Mouse (Mus musculus): ENCODE measurements around the gene 1700016D06Rik.
"Not testable (repeated sequence)": the region's sequence is repeated elsewhere in the genome, so short reads cannot be mapped to it uniquely, and the experiment has no call there.

Gene 1700016D06Rik

DNA sequence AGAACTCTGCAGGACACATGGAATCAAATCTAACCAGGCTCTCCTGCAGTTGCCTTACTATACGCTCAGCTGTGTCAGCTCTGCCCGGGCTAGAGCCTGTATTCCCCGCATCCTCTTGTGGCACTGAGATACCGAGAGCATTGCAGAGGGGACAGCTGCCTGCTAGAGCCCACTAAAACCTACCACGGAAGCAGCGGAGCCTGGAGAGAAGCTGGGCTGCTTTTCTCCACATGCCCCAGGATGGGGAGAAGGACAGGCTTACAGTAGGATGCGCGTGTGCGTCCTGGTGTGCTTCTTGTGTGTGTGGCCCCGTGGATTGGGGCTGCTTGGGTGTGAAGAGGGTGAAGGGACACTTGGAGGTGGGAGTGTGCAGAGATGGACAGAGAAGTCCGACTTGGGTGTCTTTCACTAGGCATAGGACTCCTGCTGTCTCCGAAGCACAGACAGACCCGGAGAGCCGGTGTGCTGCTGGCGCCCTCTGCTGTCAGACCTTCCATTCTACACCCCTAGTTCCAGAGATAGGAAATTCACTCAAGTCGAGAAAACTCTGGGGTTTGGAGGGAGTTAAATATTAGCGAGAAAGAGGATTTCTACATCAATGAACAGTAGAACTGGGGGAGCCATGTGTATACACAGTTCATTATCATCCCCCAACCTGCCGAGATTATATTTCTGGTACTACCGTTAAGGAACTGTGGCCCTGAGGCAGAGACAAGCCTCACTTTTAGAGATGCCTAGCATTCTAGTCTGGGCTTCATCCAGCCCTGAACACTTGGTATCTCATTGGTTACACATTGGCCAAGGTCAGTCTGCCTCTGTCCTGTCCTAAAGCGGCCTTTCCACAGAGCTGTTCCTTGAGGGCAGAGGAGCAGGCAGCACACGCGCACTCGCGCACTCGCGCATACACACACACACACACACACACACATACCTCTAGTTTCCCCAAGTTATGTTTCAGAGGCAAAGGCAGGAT is 517 bp downstream of the 1700016D06Rik start:
- DNase-seq = peak; percentile 85

DNA sequence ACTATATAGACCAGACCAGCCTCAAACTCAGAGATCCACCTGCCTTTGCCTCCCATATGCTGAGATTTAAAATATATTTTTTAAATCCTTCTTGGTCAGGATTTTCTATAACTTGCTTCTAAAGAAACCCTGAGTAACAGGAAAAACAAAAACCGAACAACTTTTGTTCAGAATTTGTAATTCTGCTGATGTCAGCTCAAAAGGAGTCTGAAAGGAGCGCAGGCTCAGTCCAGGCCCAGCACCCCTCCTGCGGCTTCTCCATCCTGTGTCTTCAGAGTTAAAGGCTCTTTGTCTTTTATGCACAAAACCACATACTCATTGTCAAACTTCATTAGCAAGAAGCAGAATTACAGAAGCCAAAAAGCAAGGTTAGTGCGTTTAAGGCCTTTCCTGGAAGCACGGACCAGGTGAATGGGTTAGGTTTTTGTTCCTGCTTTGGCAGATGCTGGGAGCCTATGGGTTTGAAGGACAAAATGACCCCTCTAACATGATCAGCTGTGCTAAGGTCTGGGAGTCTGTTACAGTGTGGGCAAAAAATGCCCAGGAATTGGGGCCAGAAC is 1.3 kb downstream of the 1700016D06Rik start:
- no peak for DNase-seq

DNA sequence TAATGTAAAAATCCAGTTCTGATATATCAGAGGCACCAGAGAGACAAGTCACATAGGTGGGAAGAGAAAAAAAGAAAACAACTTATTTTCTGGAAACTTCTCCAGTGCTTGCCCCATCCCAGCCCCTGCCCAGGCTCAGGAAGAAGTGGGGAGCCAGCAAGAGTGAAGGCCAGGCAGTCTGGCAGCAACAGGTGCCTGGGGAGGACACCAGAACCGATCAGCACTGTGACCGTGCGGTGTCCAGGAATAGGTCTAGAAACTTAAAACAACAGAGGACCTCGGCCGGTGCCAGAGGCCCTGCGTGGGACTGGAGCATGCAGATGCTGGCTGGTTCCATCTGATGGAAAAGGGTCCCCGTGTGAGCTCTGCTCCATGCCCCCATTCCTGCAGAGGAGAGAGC is 3.4 kb downstream of the 1700016D06Rik start:
- DNase-seq = no peak

DNA sequence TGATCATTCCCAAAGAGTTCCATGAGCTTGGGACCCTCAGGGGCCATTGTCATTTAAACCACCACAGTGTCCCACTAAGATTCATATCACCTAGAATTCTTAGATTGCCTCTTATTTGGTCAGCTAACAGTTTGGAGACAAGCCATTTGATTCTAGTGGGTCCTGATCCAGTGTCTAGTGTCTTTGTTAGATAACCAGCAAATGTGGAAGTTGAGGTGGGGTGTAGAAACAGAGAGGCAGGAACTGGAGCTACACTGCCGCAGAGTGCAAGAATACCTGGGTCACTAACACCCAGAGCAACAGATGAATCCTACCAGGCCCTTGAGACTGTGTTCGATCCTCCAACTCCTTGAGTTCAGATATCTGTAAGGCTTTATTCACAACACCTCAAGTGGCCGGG is 4.7 kb downstream of the 1700016D06Rik start:
- DNase-seq = no peak

DNA sequence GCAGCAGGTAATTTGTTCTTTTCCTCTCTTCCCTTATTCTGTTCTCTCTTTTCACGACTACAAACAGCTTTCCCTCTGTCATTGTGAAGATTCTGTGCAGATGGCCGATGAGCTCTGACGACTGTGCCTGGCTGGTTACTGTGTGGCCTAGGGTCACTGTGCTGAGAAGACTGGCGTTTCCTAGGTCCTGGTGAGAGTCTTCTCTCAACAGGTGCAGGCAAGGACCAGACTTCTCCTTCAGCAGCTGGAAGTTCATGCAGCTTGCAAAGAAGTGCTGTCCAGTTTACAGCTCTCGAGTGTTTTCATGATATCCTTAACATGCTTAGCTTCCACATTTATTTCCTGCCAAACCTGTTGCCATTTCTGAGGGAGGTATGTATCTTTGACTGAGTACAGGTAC is 6.9 kb downstream of the 1700016D06Rik start:
- DNase-seq = no peak

DNA sequence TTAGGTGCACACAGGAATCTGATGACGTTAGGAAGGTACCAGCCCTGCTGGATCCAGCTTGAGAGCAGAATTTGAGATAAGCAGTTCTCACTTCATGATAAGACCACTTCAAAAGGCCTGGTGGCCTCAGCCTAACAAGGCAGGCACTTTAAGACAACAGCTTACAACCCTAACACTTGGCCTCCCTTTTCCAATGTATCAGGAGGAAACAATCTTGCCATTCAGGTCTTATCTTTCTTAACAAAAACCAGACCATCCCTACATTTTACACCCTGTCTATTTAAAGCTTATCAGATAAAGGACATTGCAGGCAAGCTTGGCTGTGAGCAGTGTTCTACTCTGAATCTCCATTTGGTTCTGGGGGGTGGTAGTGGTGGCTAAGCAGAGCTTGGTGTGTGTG is 8.4 kb downstream of the 1700016D06Rik start:
- DNase-seq = no peak

DNA sequence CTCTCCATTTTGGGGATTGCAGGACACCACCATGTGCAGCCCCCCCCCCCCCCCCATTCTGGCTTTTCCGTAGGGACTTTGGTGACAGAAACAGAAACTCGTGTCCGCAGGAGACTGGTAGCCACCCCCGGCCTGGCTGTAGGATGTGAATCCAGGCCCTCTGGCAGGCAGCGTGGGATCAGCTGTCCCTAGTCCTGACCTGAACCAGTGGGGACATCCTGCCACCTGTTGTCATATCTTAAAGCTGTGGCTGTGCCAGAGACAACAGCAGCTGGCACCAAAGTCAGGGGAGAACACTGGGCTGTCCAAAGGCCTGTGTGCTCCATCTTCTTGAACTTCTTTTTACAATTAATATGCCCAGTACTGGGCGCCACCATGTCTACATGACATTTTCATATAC is 9.1 kb downstream of the 1700016D06Rik start:
- no peak for DNase-seq

DNA sequence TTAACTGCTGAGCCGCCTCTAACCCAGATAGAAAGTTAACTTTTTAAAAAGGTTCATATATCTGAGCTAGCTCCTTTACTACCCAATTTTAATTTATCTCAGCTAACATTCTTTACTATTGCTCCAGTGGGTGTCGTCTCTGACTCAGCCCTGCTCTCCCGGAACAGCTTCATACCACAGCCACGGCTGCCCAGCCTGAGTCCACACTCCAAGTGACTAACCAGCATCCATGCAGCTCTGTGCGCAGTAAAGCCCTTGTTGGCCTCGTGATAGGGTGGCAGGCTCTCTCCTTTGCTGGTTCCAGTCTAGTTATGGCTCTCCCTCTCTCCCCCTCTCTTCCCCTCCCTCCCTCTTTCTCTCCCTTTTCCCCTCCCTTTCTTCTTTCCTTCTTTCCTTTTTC is 9.6 kb downstream of the 1700016D06Rik start:
- no peak for DNase-seq

DNA sequence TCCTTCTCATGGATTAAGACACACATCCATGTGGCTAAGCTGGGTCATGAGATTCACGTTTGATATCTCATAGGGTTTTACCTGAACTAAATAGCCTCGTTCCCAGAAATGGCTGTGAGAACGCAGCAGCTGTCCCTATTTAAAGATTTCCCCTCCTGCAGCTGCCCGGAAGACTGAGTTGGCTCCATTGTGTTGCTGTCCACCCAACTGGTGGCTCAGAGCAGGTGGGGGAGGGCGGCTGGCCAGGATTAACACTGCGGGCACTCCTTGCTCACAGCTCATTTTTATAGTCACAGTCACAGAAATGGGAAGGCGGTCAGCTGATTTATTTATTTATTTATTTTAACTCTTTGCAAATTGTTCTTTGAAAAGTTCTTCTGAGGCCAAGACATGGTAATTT is 10.9 kb downstream of the 1700016D06Rik start:
- no peak for DNase-seq

DNA sequence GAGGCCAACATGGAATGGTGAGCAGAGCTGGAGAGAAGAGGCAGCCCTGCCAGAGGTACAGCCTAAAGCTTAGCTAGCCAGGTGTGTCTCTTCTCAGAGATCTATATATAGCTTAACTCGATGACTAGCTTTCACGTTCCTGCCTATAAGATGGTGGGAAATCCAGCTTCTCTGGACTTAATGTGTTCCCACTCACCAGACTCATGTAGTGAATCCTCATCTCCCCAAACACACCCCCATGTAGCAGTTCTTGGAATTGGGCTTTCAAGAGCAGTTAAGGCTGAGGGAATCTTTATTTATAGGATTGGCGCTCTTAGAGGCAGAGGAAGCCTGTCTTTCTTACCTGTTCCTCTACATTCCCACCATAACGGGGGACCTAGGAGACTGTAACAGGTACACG is 13.6 kb downstream of the 1700016D06Rik start:
- no peak for DNase-seq

DNA sequence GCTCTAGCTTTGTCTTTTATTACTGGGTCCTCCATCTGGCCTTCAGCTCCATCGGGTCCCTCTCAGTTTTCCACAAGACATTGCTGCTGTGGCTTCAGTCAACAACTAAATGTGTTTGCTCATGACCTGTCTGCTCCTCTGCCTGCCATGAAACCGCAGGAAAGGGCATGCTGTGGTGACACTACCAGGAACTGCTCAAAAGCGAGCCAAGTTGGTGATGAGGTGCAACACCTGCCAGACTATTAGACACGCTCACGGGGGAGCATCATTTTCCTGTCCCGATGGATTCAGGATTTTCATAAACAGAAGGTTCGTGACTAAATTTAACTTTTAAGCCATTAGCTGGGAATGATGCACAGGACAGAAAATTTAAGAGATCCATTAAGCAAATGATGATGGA is 16.3 kb downstream of the 1700016D06Rik start:
- no peak for DNase-seq

DNA sequence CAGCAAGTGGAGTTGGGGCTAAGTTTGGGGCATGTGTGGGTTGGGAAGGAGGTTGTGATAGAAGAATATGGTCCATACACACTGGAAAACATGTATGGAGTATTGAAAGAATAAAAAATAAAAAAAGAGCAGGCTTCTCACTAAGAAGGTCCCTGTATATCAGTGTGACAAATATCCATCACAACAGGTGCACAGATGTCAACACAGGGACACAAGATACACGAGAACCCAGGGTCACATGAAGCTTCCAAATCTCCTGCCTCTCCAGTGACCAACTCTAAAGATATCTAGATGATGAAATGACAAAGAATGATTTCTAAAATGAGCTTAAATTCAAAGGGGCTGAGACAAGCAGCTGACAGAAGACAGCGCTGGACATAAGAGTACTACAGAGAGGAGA is 32.6 kb downstream of the 1700016D06Rik start:
- DNase-seq = no peak

DNA sequence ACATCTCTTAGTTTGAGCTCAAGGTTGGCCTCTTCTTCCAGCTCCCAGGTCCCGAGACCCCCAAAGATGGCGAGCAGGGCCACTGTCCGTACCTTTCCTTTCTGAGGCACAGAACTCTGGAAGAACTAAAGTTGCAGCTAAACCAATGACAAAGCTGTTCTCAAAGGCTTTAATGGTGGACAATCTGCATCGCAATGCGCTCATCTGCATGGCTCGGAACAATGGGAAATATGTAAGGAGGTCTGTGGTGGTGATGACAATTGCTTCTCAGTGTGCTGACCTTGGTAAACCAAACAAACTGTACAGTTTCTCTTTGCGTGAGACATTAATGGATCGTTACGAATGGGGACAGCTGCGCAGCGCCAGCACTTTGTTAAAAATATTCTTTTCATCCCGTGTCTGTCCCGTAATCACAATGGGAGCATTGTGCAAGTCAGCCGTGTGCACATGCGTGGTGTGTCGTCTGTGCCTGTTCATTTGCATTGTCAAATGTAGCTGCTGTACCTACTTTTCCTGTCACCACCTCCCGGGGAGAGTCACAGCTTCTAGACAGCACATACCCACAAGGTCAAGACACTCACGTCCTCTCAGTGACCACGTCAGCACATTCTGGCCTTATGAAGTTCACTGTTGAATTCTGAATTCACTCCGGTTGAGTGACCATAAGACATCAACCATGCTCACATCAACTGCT is 34.7 kb downstream of the 1700016D06Rik start:
- not testable (repeated sequence) for DNase-seq

DNA sequence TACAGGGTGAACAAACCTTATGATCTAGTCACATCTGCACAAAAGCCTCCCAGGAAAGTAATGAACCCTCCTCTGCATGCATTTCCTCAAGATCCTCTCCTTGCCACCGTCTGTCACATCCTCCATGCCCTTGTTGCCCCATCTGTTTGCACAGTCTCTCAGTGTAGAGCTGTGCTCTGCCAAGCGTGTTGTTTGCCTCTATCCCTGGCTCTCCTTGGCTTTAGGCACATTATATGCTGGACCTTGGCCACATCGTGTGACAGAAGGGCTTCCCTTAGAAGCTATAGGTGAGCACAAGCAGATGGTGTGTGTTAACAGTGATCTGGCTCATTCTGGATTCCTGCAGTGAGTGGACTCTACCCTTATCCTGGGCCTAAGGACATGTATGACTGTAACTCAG is 38.9 kb downstream of the 1700016D06Rik start:
- no peak for DNase-seq

DNA sequence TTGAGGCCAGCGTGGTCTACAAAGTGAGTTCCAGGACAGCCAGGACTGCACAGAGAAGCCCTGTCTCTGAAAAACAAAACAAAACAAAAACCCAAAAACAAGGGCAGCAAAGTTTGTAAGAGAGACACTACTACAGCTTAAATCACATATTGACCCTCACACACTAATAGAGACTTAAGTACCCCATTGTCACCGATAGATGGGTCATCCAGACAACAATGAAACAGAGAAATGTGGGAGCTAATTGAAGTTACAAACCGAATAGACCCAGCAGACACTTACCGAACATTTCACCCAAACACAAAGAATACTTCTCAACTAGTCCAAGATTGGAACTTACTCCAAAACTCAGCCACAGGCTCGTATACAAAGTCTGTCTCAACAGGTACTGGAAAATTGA is 50.8 kb downstream of the 1700016D06Rik start:
- no peak for DNase-seq

DNA sequence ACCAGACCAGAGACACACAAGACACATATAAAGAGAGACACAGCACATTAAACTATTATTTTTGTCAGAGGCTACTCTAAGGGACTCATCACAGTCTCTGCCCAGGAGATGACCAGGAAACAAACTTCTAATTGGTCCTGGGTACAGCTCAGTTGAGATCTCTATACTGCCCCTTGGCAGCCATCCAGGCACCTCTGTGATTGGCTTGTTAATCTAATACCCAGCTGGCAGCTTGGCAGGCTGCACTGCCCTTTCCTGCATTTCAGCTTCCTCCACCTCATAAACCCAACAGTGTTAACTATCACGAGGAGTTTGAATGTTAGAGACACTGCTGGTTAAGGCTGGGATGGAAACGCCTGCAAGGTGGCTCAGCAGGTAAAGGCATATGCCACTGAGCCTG is 57.7 kb downstream of the 1700016D06Rik start:
- DNase-seq = peak; percentile 14

DNA sequence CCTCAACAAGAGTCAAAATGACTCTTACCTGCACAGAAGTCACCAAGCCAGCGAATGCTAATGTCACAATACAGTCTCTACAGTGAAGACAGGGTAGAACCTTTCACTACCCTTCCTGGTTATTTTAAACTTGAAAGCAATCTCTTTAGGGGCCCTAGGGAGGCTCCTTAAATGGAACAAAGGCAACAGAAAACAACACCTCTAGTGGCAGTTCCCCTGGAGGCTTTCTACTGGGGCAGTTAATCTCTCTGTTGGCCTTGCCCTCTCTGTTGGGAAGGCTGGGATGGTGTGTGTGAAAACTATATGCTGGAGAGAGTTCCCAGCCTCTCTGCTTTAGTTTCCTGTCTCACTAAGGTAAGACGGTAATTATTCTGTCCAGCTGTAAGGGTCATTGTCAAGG is 60.3 kb downstream of the 1700016D06Rik start:
- DNase-seq = no peak

DNA sequence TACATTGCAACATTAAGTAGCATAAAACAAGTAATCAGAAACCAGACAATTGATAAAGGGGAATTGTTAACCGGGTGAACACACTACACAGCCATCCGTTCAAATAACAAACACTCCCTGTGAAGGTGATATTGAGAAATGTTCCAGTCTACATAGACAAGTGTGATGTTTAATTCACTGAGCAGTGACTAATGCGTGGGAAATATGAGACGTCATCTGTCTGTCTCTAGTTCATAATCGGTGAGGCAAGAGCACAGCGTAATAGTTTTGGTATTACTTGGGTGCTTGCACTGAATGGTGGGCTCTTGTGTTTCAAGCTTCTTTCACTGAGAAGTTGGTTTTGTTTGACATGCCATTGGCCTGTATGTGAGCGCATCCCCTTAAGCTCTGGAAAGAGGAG is 63.3 kb downstream of the 1700016D06Rik start:
- no peak for DNase-seq

DNA sequence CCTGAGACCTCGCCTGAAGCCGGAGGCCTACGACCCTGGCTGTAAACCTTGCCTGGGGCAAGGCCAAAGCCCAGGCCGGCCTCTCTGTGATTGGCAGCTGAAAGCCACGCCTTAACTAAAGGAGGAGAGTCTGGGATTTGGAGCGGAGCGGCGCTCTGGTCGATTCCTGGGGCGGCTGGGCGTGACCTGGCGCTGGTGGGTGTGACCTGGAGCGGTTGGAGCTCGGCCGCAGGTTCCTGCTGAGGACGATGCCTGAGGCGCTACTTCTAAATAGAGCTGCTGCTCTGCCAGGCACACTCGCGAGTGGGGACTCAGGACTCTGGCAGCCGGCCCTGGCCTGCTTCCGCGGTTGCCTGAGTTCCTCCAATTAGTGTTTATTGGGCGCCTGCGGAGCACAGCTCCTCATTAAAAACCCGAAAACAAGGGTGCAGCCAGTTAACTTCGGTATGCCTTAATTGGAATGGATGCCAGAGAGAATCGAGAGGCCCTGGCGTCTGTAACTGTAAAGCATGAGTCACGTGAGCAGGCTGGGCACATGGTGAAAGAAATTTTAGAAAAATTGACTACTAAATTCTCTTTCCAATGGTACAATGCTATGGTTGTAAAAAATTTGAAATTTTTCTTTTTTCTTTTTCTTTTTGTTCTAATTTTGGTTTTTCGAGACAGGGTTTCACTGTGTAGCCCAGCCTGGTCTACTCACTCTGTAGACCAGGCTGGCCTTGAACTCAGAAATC is 64.4 kb downstream of the 1700016D06Rik start:
- DNase-seq = peak; percentile 93

DNA sequence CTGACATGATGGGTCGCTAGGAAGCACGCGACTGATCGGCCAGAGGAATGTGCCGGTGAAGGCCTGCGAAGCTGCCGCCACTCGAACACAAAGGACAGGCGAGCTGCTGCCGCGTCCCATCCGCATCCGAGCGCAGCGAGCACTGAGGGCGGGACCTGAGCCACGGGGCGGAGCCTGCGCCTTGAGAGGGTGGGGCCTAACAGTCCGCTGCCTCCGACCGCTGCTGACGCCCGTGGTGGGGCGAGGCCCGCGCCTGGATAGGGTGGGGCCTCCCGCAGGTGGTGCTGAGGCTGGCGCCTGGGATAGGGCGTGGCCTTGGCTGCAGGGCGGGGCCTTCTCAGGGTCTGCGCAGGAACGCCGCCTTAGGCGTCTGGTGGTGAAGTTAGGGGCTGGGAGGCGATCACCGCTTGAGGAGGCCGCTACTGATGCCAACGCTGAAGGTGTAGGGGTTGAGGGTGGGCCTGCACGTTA is 65.2 kb downstream of the 1700016D06Rik start, which contains the start of gene Ankrd10:
Ankrd10 (minus strand) TSS at position 147 of the 471 bp plus-strand sequence.
- peak; percentile 98 for DNase-seq

DNA sequence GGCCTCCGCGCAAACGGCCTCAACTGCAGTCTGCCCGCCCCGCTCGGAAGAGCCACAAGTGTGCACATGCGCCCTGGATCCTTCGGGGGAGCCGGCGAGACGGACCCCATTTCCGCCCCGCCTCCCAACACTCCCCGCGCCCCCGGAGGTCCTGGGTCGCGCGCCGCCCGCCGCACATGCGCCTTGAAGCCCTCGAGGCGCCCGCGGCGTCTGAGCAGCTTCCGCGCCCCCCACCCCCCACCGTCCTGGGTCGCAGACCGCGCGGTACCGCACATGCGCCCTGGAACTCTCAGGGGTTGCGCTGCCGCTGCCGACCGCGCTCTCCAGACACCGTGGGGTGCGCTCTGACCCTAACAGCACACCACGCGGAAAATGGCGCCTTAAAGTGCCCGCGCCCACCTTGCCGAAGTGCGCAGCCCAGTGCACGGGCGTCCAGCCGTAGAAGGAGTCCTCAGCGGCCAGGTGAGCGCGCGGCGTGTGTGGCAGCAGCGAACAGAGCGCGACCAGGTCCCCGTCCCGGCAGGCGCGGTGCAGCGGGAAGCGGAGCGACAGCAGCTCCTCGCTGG is 65.8 kb downstream of the 1700016D06Rik start:
- peak; percentile 94 for DNase-seq

DNA sequence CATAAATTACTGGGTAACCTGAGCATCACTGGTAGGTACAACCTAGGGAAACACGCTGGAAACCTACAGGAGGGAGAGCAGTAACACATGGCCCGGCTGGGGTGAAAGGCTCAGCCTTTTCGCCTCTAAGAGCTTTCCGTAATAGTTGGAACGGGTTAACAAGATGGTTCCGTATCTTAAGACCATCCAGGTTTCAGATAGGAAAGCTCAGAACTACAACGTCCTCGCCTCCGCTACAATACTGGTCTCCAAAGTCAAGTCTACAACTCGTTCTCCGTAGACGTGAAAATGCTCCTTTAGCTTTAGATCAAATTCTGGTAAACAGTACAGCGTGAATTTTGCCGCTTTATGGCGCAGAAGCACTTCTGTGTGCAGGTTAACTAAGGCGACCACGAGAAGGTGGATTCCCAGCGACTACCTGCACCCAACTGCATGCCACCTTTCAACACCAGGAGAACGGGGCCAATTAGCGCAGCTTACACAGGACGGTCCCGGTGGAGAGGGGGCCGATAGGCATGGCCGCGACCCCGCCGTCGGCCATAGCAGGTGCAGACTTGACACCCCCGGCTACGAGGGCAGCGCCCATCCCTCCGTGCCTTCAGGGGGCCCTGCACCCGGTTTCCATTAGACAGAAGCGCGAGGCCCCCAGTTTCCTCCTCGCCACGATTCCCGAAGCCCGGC is 66.4 kb downstream of the 1700016D06Rik start:
- DNase-seq = no peak

Data from kidney, postnatal 14 days (tissue).